Mouse (Mus musculus): ENCODE measurements around the gene Tuba1b. TPM values are rescaled to one million over a fixed set of nuclear protein-coding genes. Genes with fewer than 3 reads are reported as not detected.
A peak's percentile ranks its signal among the peaks of the same experiment; 100 is the strongest.

Tuba1b gene
- polyA plus RNA-seq, 1 experiment from 2014 or later = 435 TPM

GRCm38 (mm10) chr15:98969372-98970101 lies 35.2 kb upstream of the Tuba1b start:
- 36% methylated on average over 16 of the region's 16 CpGs for WGBS
- no peaks in the 10 kb centered on the region for H3K9me3 ChIP-seq (ENCODE audit: control insufficient read depth)
- H3K4me1 ChIP-seq (replicated peaks; ENCODE audit: control insufficient read depth, insufficient read depth, low read length) = no peaks in the 10 kb centered on the region
- H3K4me2 ChIP-seq (replicated peaks; ENCODE audit: low read depth) = no peak overlapping the region
- H3K27ac ChIP-seq (ENCODE audit: low read depth, low read length) = no peak overlapping the region
- no peak for TF ChIP-seq CTCF (IDR thresholded peaks at IDR 0.05; ENCODE audit: low read depth)
- H3K9ac ChIP-seq (ENCODE audit: low read depth, low read length) = no peak overlapping the region
- H3K4me3 ChIP-seq (ENCODE audit: low read depth, low read length) = no peak overlapping the region
- no peak for ATAC-seq
- H3K36me3 ChIP-seq (ENCODE audit: control insufficient read depth, insufficient read depth) = no peaks in the 10 kb centered on the region
- no peaks in the 10 kb centered on the region for H3K27me3 ChIP-seq (replicated peaks; ENCODE audit: control insufficient read depth, insufficient read depth, low read length)

DNA sequence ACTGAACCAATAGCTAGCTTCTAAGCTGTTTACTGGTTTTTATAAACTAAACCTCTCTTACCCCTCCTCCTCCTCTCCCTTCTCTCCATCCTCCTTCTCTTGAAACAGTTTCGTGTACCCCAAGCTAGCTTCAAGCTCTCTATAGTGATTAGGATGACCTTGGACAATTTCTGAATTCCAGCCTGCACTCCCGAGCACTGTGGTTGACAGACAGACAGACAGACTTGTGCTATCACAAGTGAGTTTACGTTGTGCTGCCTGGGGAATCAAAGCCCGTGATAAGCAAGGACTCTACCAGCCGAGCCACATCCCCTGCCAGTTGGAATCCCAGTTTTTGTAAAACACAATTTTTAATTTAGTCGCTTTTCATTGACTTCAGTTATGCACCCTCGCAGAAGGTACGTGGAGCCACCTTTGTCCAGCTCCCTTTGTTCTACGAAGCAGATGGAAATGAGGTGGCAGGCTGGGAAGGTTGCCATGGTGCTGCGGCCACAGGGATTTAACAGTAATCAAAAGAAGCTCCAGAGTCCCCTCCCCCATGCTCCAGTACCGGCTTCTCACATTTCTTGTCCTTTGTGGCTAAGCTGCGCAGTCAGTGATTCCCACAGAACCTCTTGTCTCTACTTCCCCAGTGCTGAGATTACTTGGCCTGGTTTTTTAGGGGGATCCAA lies 34.5 kb upstream of the Tuba1b start:
- no peak for TF ChIP-seq CTCF (IDR thresholded peaks at IDR 0.05; ENCODE audit: low read depth)
- Histone ChIP-seq H3K4me1 (replicated peaks; ENCODE audit: control insufficient read depth, insufficient read depth, low read length) (no peaks in the 10 kb centered on the region), H3K4me2 (replicated peaks; ENCODE audit: low read depth) (0 out of 2 replicates have a peak overlapping the region, but pooled peaks have one; percentile 9), H3K36me3 (ENCODE audit: control insufficient read depth, insufficient read depth) (no peaks in the 10 kb centered on the region), H3K27ac (ENCODE audit: low read depth, low read length) (no peak overlapping the region), H3K27me3 (replicated peaks; ENCODE audit: control insufficient read depth, insufficient read depth, low read length) (no peaks in the 10 kb centered on the region), H3K9me3 (ENCODE audit: control insufficient read depth) (no peaks in the 10 kb centered on the region), H3K4me3 (ENCODE audit: low read depth, low read length) (no peak overlapping the region), H3K9ac (ENCODE audit: low read depth, low read length) (no peak overlapping the region)
- no peak; the same call in 1 of the 2 replicates for ATAC-seq
- WGBS = 34% methylated on average over 12 of the region's 12 CpGs

DNA sequence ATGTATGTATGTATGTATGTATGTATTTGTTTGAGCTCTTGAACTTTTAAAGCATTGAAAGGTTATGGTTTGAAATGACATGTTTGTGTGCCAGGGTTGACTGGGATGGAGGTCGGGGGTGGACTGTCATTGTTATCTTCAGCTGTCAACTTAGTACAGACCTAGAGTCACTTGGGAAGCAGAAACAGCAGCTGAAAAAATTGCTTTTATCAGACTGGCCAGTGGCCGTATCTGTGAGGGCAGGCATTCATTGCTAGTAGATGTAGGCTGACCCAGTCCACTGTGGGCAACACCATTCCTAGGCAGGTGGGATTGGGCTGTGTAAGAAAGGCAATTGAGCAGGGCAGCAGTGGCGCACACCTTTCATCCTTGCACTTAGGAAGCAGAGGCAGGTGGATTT lies 25.2 kb upstream of the Tuba1b start:
- WGBS = 70% methylated on average over 3 of the region's 3 CpGs
- Histone ChIP-seq H3K4me1 (replicated peaks; ENCODE audit: control insufficient read depth, insufficient read depth, low read length) (no peaks in the 10 kb centered on the region), H3K4me2 (replicated peaks; ENCODE audit: low read depth) (no peak overlapping the region), H3K4me3 (ENCODE audit: low read depth, low read length) (no peak overlapping the region), H3K27ac (ENCODE audit: low read depth, low read length) (no peak overlapping the region), H3K9ac (ENCODE audit: low read depth, low read length) (no peak overlapping the region), H3K27me3 (replicated peaks; ENCODE audit: control insufficient read depth, insufficient read depth, low read length) (no peaks in the 10 kb centered on the region), H3K36me3 (ENCODE audit: control insufficient read depth, insufficient read depth) (no peaks in the 10 kb centered on the region), H3K9me3 (ENCODE audit: control insufficient read depth) (no peaks in the 10 kb centered on the region)
- no peak for TF ChIP-seq CTCF (IDR thresholded peaks at IDR 0.05; ENCODE audit: low read depth)
- ATAC-seq = no peak

DNA sequence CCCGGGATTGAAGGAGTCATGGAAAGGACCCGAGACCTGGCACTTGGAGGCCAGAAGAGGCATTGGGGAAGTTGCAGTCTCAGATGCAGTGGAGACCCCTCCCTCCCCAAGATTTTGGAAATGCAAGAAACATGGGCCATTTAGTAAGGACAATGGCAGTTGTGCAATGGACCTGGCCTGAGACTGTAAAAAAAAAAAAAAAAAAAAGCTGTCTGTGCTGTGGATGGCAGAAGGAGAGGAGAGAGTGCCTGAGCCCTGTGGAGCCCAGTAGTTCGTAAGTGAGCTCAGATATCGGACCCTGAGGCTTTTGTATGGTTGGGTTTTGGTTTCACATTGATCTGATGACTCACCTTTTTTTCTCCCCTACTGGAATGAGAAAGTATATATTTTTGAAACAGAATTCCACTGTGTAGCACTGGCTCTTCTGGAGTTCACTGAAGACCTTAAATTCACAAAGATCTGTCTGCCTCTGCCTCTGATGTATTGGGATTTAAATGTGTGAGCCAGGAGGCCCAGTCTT lies 24.6 kb upstream of the Tuba1b start:
- Histone ChIP-seq H3K4me2 (replicated peaks; ENCODE audit: low read depth) (no peak overlapping the region), H3K36me3 (ENCODE audit: control insufficient read depth, insufficient read depth) (no peaks in the 10 kb centered on the region), H3K27me3 (replicated peaks; ENCODE audit: control insufficient read depth, insufficient read depth, low read length) (no peaks in the 10 kb centered on the region), H3K9me3 (ENCODE audit: control insufficient read depth) (no peaks in the 10 kb centered on the region), H3K9ac (ENCODE audit: low read depth, low read length) (no peak overlapping the region), H3K4me3 (ENCODE audit: low read depth, low read length) (no peak overlapping the region), H3K4me1 (replicated peaks; ENCODE audit: control insufficient read depth, insufficient read depth, low read length) (no peaks in the 10 kb centered on the region), H3K27ac (ENCODE audit: low read depth, low read length) (no peak overlapping the region)
- WGBS = 89% methylated on average over 4 of the region's 4 CpGs
- no peak for ATAC-seq
- TF ChIP-seq CTCF (IDR thresholded peaks at IDR 0.05; ENCODE audit: low read depth) = no peak

DNA sequence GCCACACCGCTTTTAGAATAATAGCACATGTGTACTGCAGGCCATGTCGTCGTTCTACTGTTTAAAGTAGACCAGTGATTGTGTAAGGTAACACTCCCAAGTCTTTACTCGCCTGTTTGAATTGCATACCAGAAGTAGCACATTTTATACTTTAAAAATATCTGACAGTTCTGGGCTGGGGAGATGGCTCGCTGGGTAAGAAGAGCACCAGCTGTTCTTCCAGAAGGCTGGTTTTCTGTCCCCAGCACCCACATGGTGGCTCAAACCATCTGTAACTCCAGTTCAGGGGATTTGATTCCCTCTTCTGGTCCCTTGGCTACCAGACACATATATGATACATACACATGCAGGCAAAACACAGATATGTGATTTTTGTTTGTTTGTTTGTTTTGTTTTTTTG lies 23.1 kb upstream of the Tuba1b start:
- no peak for ATAC-seq
- no peaks in the 10 kb centered on the region for H3K9me3 ChIP-seq (ENCODE audit: control insufficient read depth)
- WGBS = 68% methylated on average over 5 of the region's 5 CpGs
- no peaks in the 10 kb centered on the region for H3K27me3 ChIP-seq (replicated peaks; ENCODE audit: control insufficient read depth, insufficient read depth, low read length)
- TF ChIP-seq CTCF (IDR thresholded peaks at IDR 0.05; ENCODE audit: low read depth) = no peak
- no peak overlapping the region for H3K4me3 ChIP-seq (ENCODE audit: low read depth, low read length)
- no peak overlapping the region for H3K4me2 ChIP-seq (replicated peaks; ENCODE audit: low read depth)
- H3K27ac ChIP-seq (ENCODE audit: low read depth, low read length) = no peak overlapping the region
- no peaks in the 10 kb centered on the region for H3K4me1 ChIP-seq (replicated peaks; ENCODE audit: control insufficient read depth, insufficient read depth, low read length)
- no peak overlapping the region for H3K9ac ChIP-seq (ENCODE audit: low read depth, low read length)
- no peaks in the 10 kb centered on the region for H3K36me3 ChIP-seq (ENCODE audit: control insufficient read depth, insufficient read depth)

DNA sequence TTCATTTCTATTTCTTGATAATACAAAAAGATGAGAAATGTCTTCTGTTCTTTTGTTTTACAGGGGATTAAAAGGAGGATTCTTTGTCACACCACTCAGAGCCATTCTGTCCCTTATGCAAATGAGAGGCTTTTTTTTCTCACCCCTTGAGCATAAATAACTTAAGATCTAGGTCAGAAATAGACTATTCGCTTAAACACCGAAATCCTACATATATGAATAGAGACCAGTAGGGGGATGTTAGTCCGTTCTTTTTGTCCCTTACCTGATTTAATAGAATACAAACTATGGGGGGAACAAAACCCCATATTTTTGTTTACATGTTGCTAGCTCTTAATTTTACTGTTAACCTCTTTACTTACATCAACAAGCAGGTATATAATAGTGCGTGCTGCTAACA lies 21.6 kb upstream of the Tuba1b start:
- Histone ChIP-seq H3K4me3 (ENCODE audit: low read depth, low read length) (no peak overlapping the region), H3K27ac (ENCODE audit: low read depth, low read length) (no peak overlapping the region), H3K36me3 (ENCODE audit: control insufficient read depth, insufficient read depth) (no peaks in the 10 kb centered on the region), H3K27me3 (replicated peaks; ENCODE audit: control insufficient read depth, insufficient read depth, low read length) (no peaks in the 10 kb centered on the region), H3K9me3 (ENCODE audit: control insufficient read depth) (no peaks in the 10 kb centered on the region), H3K4me2 (replicated peaks; ENCODE audit: low read depth) (no peak overlapping the region), H3K9ac (ENCODE audit: low read depth, low read length) (no peak overlapping the region), H3K4me1 (replicated peaks; ENCODE audit: control insufficient read depth, insufficient read depth, low read length) (no peaks in the 10 kb centered on the region)
- TF ChIP-seq CTCF (IDR thresholded peaks at IDR 0.05; ENCODE audit: low read depth) = no peak
- WGBS = 91% methylated on average over 4 of the region's 4 CpGs
- no peak for ATAC-seq
